Mouse (Mus musculus): ENCODE data around the gene Sema4a. TPM values are rescaled to one million over a fixed set of nuclear protein-coding genes. Genes with fewer than 3 reads are reported as not detected.

Gene Sema4a
- polyA plus RNA-seq, 1 experiment from 2014 or later, result 22.3 TPM

GRCm38 (mm10) chr3:88418016-88418415 is 43.0 kb downstream of the Sema4a start:
- peaks cover 26% of the 10 kb centered on the region; the same call in 1 of the 2 replicates for H3K36me3 ChIP-seq
- no peaks in the 10 kb centered on the region for H3K27me3 ChIP-seq (replicated peaks)
- H3K9ac ChIP-seq, result no peak overlapping the region
- H3K4me1 ChIP-seq, result peaks cover 12% of the 10 kb centered on the region; the same call in 1 of the 2 replicates
- no peak overlapping the region for H3K4me3 ChIP-seq (replicated peaks)
- no peak for ATAC-seq (ENCODE audit: insufficient read depth, low FRiP score, low read depth)
- 73% methylated on average over 6 of the region's 6 CpGs for WGBS
- H3K27ac ChIP-seq, result no peak overlapping the region
- H3K4me2 ChIP-seq, result no peak overlapping the region
- H3K9me3 ChIP-seq, result no peaks in the 10 kb centered on the region

GRCm38 (mm10) chr3:88415668-88416067 is 45.3 kb downstream of the Sema4a start:
- no peaks in the 10 kb centered on the region for H3K9me3 ChIP-seq
- no peaks in the 10 kb centered on the region for H3K27me3 ChIP-seq (replicated peaks)
- H3K4me1 ChIP-seq, result no peaks in the 10 kb centered on the region
- ATAC-seq (ENCODE audit: insufficient read depth, low FRiP score, low read depth), result no peak
- no peak overlapping the region for H3K9ac ChIP-seq
- no peak overlapping the region for H3K4me3 ChIP-seq (replicated peaks)
- H3K4me2 ChIP-seq, result no peak overlapping the region
- peaks cover 32% of the 10 kb centered on the region for H3K36me3 ChIP-seq
- WGBS, result 71% methylated on average over 4 of the region's 4 CpGs
- H3K27ac ChIP-seq, result no peak overlapping the region

- no peak overlapping the region for H3K4me2 ChIP-seq
- H3K36me3 ChIP-seq, result peaks cover 16% of the 10 kb centered on the region
Observed at GRCm38 (mm10) chr3:88412636-88413035, 48.3 kb downstream of the Sema4a start.

GRCm38 (mm10) chr3:88411681-88412080 is 49.3 kb downstream of the Sema4a start:
- no peak overlapping the region for H3K4me2 ChIP-seq
- H3K9me3 ChIP-seq, result no peaks in the 10 kb centered on the region
- 84% methylated on average over 4 of the region's 4 CpGs for WGBS
- no peak for ATAC-seq (ENCODE audit: insufficient read depth, low FRiP score, low read depth)
- peaks cover 16% of the 10 kb centered on the region for H3K36me3 ChIP-seq
- H3K4me1 ChIP-seq, result peaks cover 12% of the 10 kb centered on the region
- H3K27me3 ChIP-seq (replicated peaks), result no peaks in the 10 kb centered on the region
- H3K27ac ChIP-seq, result no peak overlapping the region
- no peak overlapping the region for H3K4me3 ChIP-seq (replicated peaks)
- no peak overlapping the region for H3K9ac ChIP-seq

More at GRCm38 (mm10) chr3:88412636-88413035, 48.3 kb downstream of the Sema4a start:
- Histone ChIP-seq H3K4me1 (peaks cover 12% of the 10 kb centered on the region), H3K27ac (no peak overlapping the region), H3K4me3 (replicated peaks) (no peak overlapping the region), H3K27me3 (replicated peaks) (no peaks in the 10 kb centered on the region), H3K9me3 (no peaks in the 10 kb centered on the region), H3K9ac (no peak overlapping the region)
- WGBS, result 86% methylated on average over 11 of the region's 11 CpGs
- ATAC-seq (ENCODE audit: insufficient read depth, low FRiP score, low read depth), result no peak

GRCm38 (mm10) chr3:88410645-88411031 is 50.3 kb downstream of the Sema4a start:
- Histone ChIP-seq H3K36me3 (peaks cover 9% of the 10 kb centered on the region), H3K4me1 (peaks cover 12% of the 10 kb centered on the region), H3K27ac (peak overlapping the region; percentile 97), H3K27me3 (replicated peaks) (no peaks in the 10 kb centered on the region), H3K4me2 (peak overlapping the region; percentile 77), H3K4me3 (replicated peaks) (peak overlapping the region; percentile 68), H3K9me3 (no peaks in the 10 kb centered on the region), H3K9ac (no peak overlapping the region)
- no peak for ATAC-seq (ENCODE audit: insufficient read depth, low FRiP score, low read depth)
- 16% methylated on average over 7 of the region's 7 CpGs for WGBS

- Histone ChIP-seq H3K27me3 (replicated peaks) (no peaks in the 10 kb centered on the region), H3K4me1 (peaks cover 12% of the 10 kb centered on the region), H3K27ac (peak within 1 kb of the TSS; percentile 97), H3K4me2 (peak within 1 kb of the TSS; percentile 77), H3K9me3 (no peaks in the 10 kb centered on the region), H3K36me3 (peaks cover 9% of the 10 kb centered on the region), H3K9ac (peak within 1 kb of the TSS; percentile 78), H3K4me3 (replicated peaks) (peak within 1 kb of the TSS; percentile 68)
- ATAC-seq (ENCODE audit: insufficient read depth, low FRiP score, low read depth), result peak; percentile 90
- under 1% methylated on average over 54 of the region's 54 CpGs for WGBS
Observed at GRCm38 (mm10) chr3:88409741-88410644, 51.0 kb downstream of the Sema4a start, which contains the start of gene Pmf1. Pmf1 (minus strand) TSS chr3:88410331.

- Histone ChIP-seq H3K27me3 (replicated peaks) (no peaks in the 10 kb centered on the region), H3K27ac (peak overlapping the region; percentile 18; the same call in 1 of the 2 replicates), H3K4me1 (peaks cover 12% of the 10 kb centered on the region), H3K9me3 (no peaks in the 10 kb centered on the region), H3K9ac (peak overlapping the region; percentile 78), H3K36me3 (peaks cover 8% of the 10 kb centered on the region), H3K4me3 (replicated peaks) (peak overlapping the region; percentile 68), H3K4me2 (peak overlapping the region; percentile 77)
- WGBS, result 57% methylated on average over 5 of the region's 5 CpGs
- ATAC-seq (ENCODE audit: insufficient read depth, low FRiP score, low read depth), result no peak
Observed at GRCm38 (mm10) chr3:88408953-88409352, 52.0 kb downstream of the Sema4a start.

GRCm38 (mm10) chr3:88407529-88407928 is 53.5 kb downstream of the Sema4a start:
- Histone ChIP-seq H3K4me2 (no peak overlapping the region), H3K27ac (peak overlapping the region; percentile 28; the same call in 1 of the 2 replicates), H3K4me3 (replicated peaks) (no peak overlapping the region), H3K27me3 (replicated peaks) (no peaks in the 10 kb centered on the region), H3K9ac (no peak overlapping the region), H3K4me1 (peaks cover 12% of the 10 kb centered on the region), H3K36me3 (peaks cover 14% of the 10 kb centered on the region), H3K9me3 (no peaks in the 10 kb centered on the region)
- 49% methylated on average over 7 of the region's 7 CpGs for WGBS
- no peak for ATAC-seq (ENCODE audit: insufficient read depth, low FRiP score, low read depth)

GRCm38 (mm10) chr3:88407090-88407489 is 53.9 kb downstream of the Sema4a start:
- Histone ChIP-seq H3K4me3 (replicated peaks) (no peak overlapping the region), H3K9ac (no peak overlapping the region)
- peak; percentile 3; the same call in 1 of the 2 replicates for ATAC-seq (ENCODE audit: insufficient read depth, low FRiP score, low read depth)

GRCm38 (mm10) chr3:88403522-88404230 is 57.3 kb downstream of the Sema4a start:
- H3K27ac ChIP-seq, result no peak overlapping the region
- H3K9ac ChIP-seq, result no peak overlapping the region
- no peaks in the 10 kb centered on the region for H3K27me3 ChIP-seq (replicated peaks)
- H3K4me1 ChIP-seq, result peaks cover 4% of the 10 kb centered on the region; the same call in 1 of the 2 replicates
- H3K9me3 ChIP-seq, result no peaks in the 10 kb centered on the region
- 88% methylated on average over 10 of the region's 10 CpGs for WGBS
- no peak overlapping the region for H3K4me2 ChIP-seq
- H3K4me3 ChIP-seq (replicated peaks), result no peak overlapping the region
- no peak for ATAC-seq (ENCODE audit: insufficient read depth, low FRiP score, low read depth)
- peaks cover 10% of the 10 kb centered on the region for H3K36me3 ChIP-seq

More at GRCm38 (mm10) chr3:88407090-88407489, 53.9 kb downstream of the Sema4a start:
- H3K36me3 ChIP-seq, result peaks cover 10% of the 10 kb centered on the region
- H3K4me1 ChIP-seq, result peaks cover 12% of the 10 kb centered on the region
- WGBS, result 0% methylated on average over 2 of the region's 2 CpGs
- H3K27me3 ChIP-seq (replicated peaks), result no peaks in the 10 kb centered on the region
- H3K4me2 ChIP-seq, result no peak overlapping the region
- no peaks in the 10 kb centered on the region for H3K9me3 ChIP-seq
- peak overlapping the region; percentile 28; the same call in 1 of the 2 replicates for H3K27ac ChIP-seq

- WGBS, result 74% methylated on average over 2 of the region's 2 CpGs
- Histone ChIP-seq H3K4me3 (replicated peaks) (no peak overlapping the region), H3K9ac (no peak overlapping the region), H3K36me3 (peaks cover 16% of the 10 kb centered on the region), H3K27me3 (replicated peaks) (no peaks in the 10 kb centered on the region), H3K9me3 (no peaks in the 10 kb centered on the region), H3K4me1 (no peaks in the 10 kb centered on the region), H3K27ac (no peak overlapping the region), H3K4me2 (no peak overlapping the region)
- no peak for ATAC-seq (ENCODE audit: insufficient read depth, low FRiP score, low read depth)
Observed at GRCm38 (mm10) chr3:88398666-88399065, 62.3 kb downstream of the Sema4a start.
